Mouse (Mus musculus): Measurements from ENCODE around the gene Pim1. TPM values are rescaled to one million over a fixed set of nuclear protein-coding genes. Genes with fewer than 3 reads are reported as not detected.

Gene Pim1
- polyA plus RNA-seq, 1 experiment from 2014 or later = 12.7 TPM

GRCm38 (mm10) chr17:29473466-29473865, 17.1 kb upstream of the Pim1 start:
- 96% methylated on average over 10 of the region's 10 CpGs for WGBS
- no peak for ATAC-seq (ENCODE audit: low FRiP score)
- Histone ChIP-seq H3K9me3 (no peaks in the 10 kb centered on the region), H3K4me3 (no peak overlapping the region), H3K27ac (no peak overlapping the region), H3K36me3 (no peaks in the 10 kb centered on the region), H3K4me1 (replicated peaks) (peaks cover under 1% of the 10 kb centered on the region; the same call in 1 of the 2 replicates), H3K9ac (no peak overlapping the region), H3K4me2 (no peak overlapping the region), H3K27me3 (no peaks in the 10 kb centered on the region)

GRCm38 (mm10) chr17:29474036-29474435, 16.5 kb upstream of the Pim1 start:
- no peaks in the 10 kb centered on the region for H3K4me1 ChIP-seq (replicated peaks)
- H3K36me3 ChIP-seq = no peaks in the 10 kb centered on the region
- H3K4me3 ChIP-seq = no peak overlapping the region
- 82% methylated on average over 2 of the region's 2 CpGs for WGBS
- H3K27me3 ChIP-seq = no peaks in the 10 kb centered on the region
- no peaks in the 10 kb centered on the region for H3K9me3 ChIP-seq
- H3K9ac ChIP-seq = no peak overlapping the region
- no peak overlapping the region for H3K4me2 ChIP-seq
- no peak for ATAC-seq (ENCODE audit: low FRiP score)
- no peak overlapping the region for H3K27ac ChIP-seq

- Histone ChIP-seq H3K9me3 (no peaks in the 10 kb centered on the region), H3K27me3 (no peaks in the 10 kb centered on the region), H3K4me3 (no peak overlapping the region), H3K9ac (no peak overlapping the region), H3K36me3 (no peaks in the 10 kb centered on the region), H3K27ac (no peak overlapping the region), H3K4me1 (replicated peaks) (no peaks in the 10 kb centered on the region), H3K4me2 (no peak overlapping the region)
- 94% methylated on average over 3 of the region's 3 CpGs for WGBS
- no peak for ATAC-seq (ENCODE audit: low FRiP score)
Observed at GRCm38 (mm10) chr17:29475142-29475541, 15.4 kb upstream of the Pim1 start.

- Histone ChIP-seq H3K9me3 (no peaks in the 10 kb centered on the region), H3K9ac (no peak overlapping the region), H3K36me3 (no peaks in the 10 kb centered on the region), H3K4me3 (no peak overlapping the region), H3K4me1 (replicated peaks) (no peaks in the 10 kb centered on the region), H3K27me3 (no peaks in the 10 kb centered on the region), H3K27ac (no peak overlapping the region), H3K4me2 (no peak overlapping the region)
- WGBS = 85% methylated on average over 4 of the region's 4 CpGs
- no peak for ATAC-seq (ENCODE audit: low FRiP score)
Observed at GRCm38 (mm10) chr17:29476461-29476860, 14.1 kb upstream of the Pim1 start.

- Histone ChIP-seq H3K27me3 (no peaks in the 10 kb centered on the region), H3K27ac (no peak overlapping the region), H3K4me2 (no peak overlapping the region), H3K4me1 (replicated peaks) (no peaks in the 10 kb centered on the region), H3K36me3 (no peaks in the 10 kb centered on the region), H3K9ac (no peak overlapping the region), H3K4me3 (no peak overlapping the region), H3K9me3 (no peaks in the 10 kb centered on the region)
- no peak for ATAC-seq (ENCODE audit: low FRiP score)
- WGBS = 89% methylated on average over 10 of the region's 10 CpGs
Observed at GRCm38 (mm10) chr17:29477357-29477756, 13.2 kb upstream of the Pim1 start.

GRCm38 (mm10) chr17:29478271-29478670, 12.3 kb upstream of the Pim1 start:
- H3K4me1 ChIP-seq (replicated peaks) = no peaks in the 10 kb centered on the region
- no peaks in the 10 kb centered on the region for H3K27me3 ChIP-seq
- no peak overlapping the region for H3K4me3 ChIP-seq
- no peaks in the 10 kb centered on the region for H3K36me3 ChIP-seq
- H3K9me3 ChIP-seq = no peaks in the 10 kb centered on the region
- no peak overlapping the region for H3K4me2 ChIP-seq
- no peak overlapping the region for H3K27ac ChIP-seq
- no peak overlapping the region for H3K9ac ChIP-seq
- 92% methylated on average over 4 of the region's 4 CpGs for WGBS
- ATAC-seq (ENCODE audit: low FRiP score) = no peak

GRCm38 (mm10) chr17:29480256-29480655, 10.3 kb upstream of the Pim1 start:
- ATAC-seq (ENCODE audit: low FRiP score) = no peak
- WGBS = 81% methylated on average over 2 of the region's 2 CpGs
- Histone ChIP-seq H3K9me3 (no peaks in the 10 kb centered on the region), H3K4me1 (replicated peaks) (no peaks in the 10 kb centered on the region), H3K4me2 (no peak overlapping the region), H3K9ac (no peak overlapping the region), H3K27me3 (no peaks in the 10 kb centered on the region), H3K27ac (no peak overlapping the region), H3K4me3 (no peak overlapping the region), H3K36me3 (no peaks in the 10 kb centered on the region)

- H3K4me2 ChIP-seq = no peak overlapping the region
- H3K27ac ChIP-seq = no peak overlapping the region
- H3K9me3 ChIP-seq = no peaks in the 10 kb centered on the region
- no peaks in the 10 kb centered on the region for H3K36me3 ChIP-seq
- WGBS = 94% methylated on average over 7 of the region's 7 CpGs
- H3K4me1 ChIP-seq (replicated peaks) = no peaks in the 10 kb centered on the region
- ATAC-seq (ENCODE audit: low FRiP score) = no peak
- no peak overlapping the region for H3K4me3 ChIP-seq
- no peak overlapping the region for H3K9ac ChIP-seq
- no peaks in the 10 kb centered on the region for H3K27me3 ChIP-seq
Observed at GRCm38 (mm10) chr17:29482632-29483031, 7.9 kb upstream of the Pim1 start.

GRCm38 (mm10) chr17:29483282-29483681, 7.3 kb upstream of the Pim1 start:
- H3K36me3 ChIP-seq = no peaks in the 10 kb centered on the region

GRCm38 (mm10) chr17:29484431-29484830, 6.1 kb upstream of the Pim1 start:
- Histone ChIP-seq H3K4me1 (replicated peaks) (peaks cover 10% of the 10 kb centered on the region), H3K27ac (no peak overlapping the region), H3K27me3 (no peaks in the 10 kb centered on the region), H3K36me3 (no peaks in the 10 kb centered on the region), H3K4me2 (no peak overlapping the region), H3K9ac (no peak overlapping the region), H3K4me3 (no peak overlapping the region), H3K9me3 (no peaks in the 10 kb centered on the region)
- WGBS = 90% methylated on average over 2 of the region's 2 CpGs
- ATAC-seq (ENCODE audit: low FRiP score) = no peak

More at GRCm38 (mm10) chr17:29483282-29483681, 7.3 kb upstream of the Pim1 start:
- WGBS = 96% methylated on average over 2 of the region's 2 CpGs
- no peak overlapping the region for H3K4me2 ChIP-seq
- H3K4me3 ChIP-seq = no peak overlapping the region
- H3K9ac ChIP-seq = no peak overlapping the region
- ATAC-seq (ENCODE audit: low FRiP score) = no peak
- H3K9me3 ChIP-seq = no peaks in the 10 kb centered on the region
- no peak overlapping the region for H3K27ac ChIP-seq
- H3K4me1 ChIP-seq (replicated peaks) = no peaks in the 10 kb centered on the region
- H3K27me3 ChIP-seq = no peaks in the 10 kb centered on the region

GRCm38 (mm10) chr17:29485336-29486233, 5.0 kb upstream of the Pim1 start:
- Histone ChIP-seq H3K36me3 (no peaks in the 10 kb centered on the region), H3K27me3 (no peaks in the 10 kb centered on the region), H3K9ac (no peak overlapping the region), H3K9me3 (no peaks in the 10 kb centered on the region), H3K27ac (no peak overlapping the region), H3K4me2 (no peak overlapping the region), H3K4me1 (replicated peaks) (peaks cover 13% of the 10 kb centered on the region), H3K4me3 (no peak overlapping the region)
- ATAC-seq (ENCODE audit: low FRiP score) = no peak
- WGBS = 67% methylated on average over 3 of the region's 3 CpGs

- 77% methylated on average over 8 of the region's 8 CpGs for WGBS
- H3K27ac ChIP-seq = no peak overlapping the region
- no peaks in the 10 kb centered on the region for H3K9me3 ChIP-seq
- H3K27me3 ChIP-seq = no peaks in the 10 kb centered on the region
- H3K9ac ChIP-seq = 0 out of 2 replicates have a peak overlapping the region, but pooled peaks have one; percentile 83
- peaks cover 32% of the 10 kb centered on the region for H3K4me1 ChIP-seq (replicated peaks)
- no peaks in the 10 kb centered on the region for H3K36me3 ChIP-seq
- 0 out of 2 replicates have a peak overlapping the region, but pooled peaks have one; percentile 70 for H3K4me3 ChIP-seq
- H3K4me2 ChIP-seq = peak overlapping the region; percentile 73
- ATAC-seq (ENCODE audit: low FRiP score) = no peak
Observed at GRCm38 (mm10) chr17:29488257-29488977, 2.1 kb upstream of the Pim1 start.

Measured in hindbrain, embryonic 13.5 days (tissue).